Mouse (Mus musculus): ENCODE data around the gene Utrn.

GRCm38 (mm10) chr10:12534301-12534700 is 334.9 kb downstream of the Utrn start:
- no peak for TF ChIP-seq POLR2A (IDR thresholded peaks at IDR 0.05; ENCODE audit: borderline replicate concordance, insufficient read depth, low read length)
- TF ChIP-seq CTCF (IDR thresholded peaks at IDR 0.05; ENCODE audit: borderline replicate concordance, insufficient read depth, low read depth, low read length), result no peak
